Mouse (Mus musculus) olfactory bulb, adult 2 months (tissue): ENCODE data around the gene 1700017N19Rik.

ENCODE experiments used
- CTCF ChIP-seq: fragments of 200-500 bp; IDR thresholded peaks from 2 replicates; pipeline ENCODE4 v1.5.1; 2012; ENCODE audit warnings: low read depth, mild to moderate bottlenecking, low read length, moderate library complexity; ENCODE audit not compliant: insufficient read depth
- POLR2A ChIP-seq: fragments of 200-500 bp; IDR thresholded peaks from 2 replicates; pipeline ENCODE4 v1.6.1; 2012; ENCODE audit warnings: mild to moderate bottlenecking, low read depth, low read length, moderate library complexity; ENCODE audit not compliant: insufficient read depth

DNA sequence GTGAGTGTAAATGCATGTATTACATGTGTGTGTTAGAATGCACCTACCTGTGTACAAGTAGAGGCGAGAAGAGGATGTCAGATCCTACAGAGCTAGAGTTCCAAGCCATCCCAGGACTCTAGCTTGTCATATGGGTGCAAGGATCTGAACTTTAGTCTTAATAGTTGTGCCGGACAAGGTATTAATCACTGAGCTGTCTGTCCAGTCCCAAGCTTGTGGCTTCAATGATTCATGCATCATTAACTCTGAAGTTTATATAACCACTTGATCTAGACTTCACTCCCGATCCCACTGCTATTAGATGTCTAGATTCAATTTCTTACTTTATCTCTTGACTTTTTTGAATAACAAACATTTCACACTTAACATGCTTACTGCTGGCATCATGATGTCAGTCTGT, 8.1 kb downstream of the 1700017N19Rik start:
- TF ChIP-seq CTCF (no peak), POLR2A (no peak)
